Mouse (Mus musculus) midbrain, embryonic 14.5 days (tissue): ENCODE data around the gene Mettl11b. TPM values are rescaled to one million over a fixed set of nuclear protein-coding genes. Genes with fewer than 3 reads are reported as not detected.

Experiments
- ATAC-seq: fragments of 200-750 bp; cut with Nextera tagmentation; 2 replicates; pipeline ENCODE4 v1.8.0; 2017; ENCODE audit warnings: moderate number of reproducible peaks, moderate library complexity; ENCODE audit not compliant: low FRiP score, low TSS enrichment
- DNase-seq: peaks from one replicate; pipeline ENCODE4 v3.0.0-alpha.2; 2015
- H3K27ac ChIP-seq: fragments of 300-500 bp; sonication (generic); replicated peaks from 2 replicates; pipeline ENCODE4 v1.5.1; 2014; ENCODE audit warnings: mild to moderate bottlenecking, low read depth, low read length, moderate library complexity
- H3K27me3 ChIP-seq: fragments of 300-500 bp; sonication (generic); 2 replicates; pipeline ENCODE4 v1.6.1; 2014; ENCODE audit warnings: low read length, control low read depth, mixed read lengths; ENCODE audit not compliant: control insufficient read depth, insufficient read depth
- H3K36me3 ChIP-seq: fragments of 300-500 bp; sonication (generic); 2 replicates; pipeline ENCODE4 v1.6.1; 2014; ENCODE audit warnings: low read length, control low read depth; ENCODE audit not compliant: control insufficient read depth, insufficient read depth
- H3K4me1 ChIP-seq: fragments of 300-500 bp; sonication (generic); 2 replicates; pipeline ENCODE4 v1.6.1; 2014; ENCODE audit warnings: mild to moderate bottlenecking, antibody characterized with exemption, low read length, control low read depth; ENCODE audit not compliant: control insufficient read depth, insufficient read depth
- H3K4me2 ChIP-seq: fragments of 300-500 bp; sonication (generic); 2 replicates; pipeline ENCODE4 v1.6.1; 2014; ENCODE audit warnings: mild to moderate bottlenecking, low read length, moderate library complexity
- H3K4me3 ChIP-seq: fragments of 300-500 bp; sonication (generic); replicated peaks from 2 replicates; pipeline ENCODE4 v1.5.1; 2014; ENCODE audit warnings: low read depth, low read length
- H3K9ac ChIP-seq: fragments of 300-500 bp; sonication (generic); replicated peaks from 2 replicates; pipeline ENCODE4 v1.6.1; 2014; ENCODE audit warnings: mild to moderate bottlenecking, low read length, moderate library complexity
- H3K9me3 ChIP-seq: fragments of 300-500 bp; sonication (generic); 2 replicates; pipeline ENCODE4 v1.6.1; 2016; ENCODE audit warnings: low read length, control low read depth, mixed read lengths; ENCODE audit not compliant: control insufficient read depth
- WGBS: fragments of 180-500 bp; shearing (Covaris S2); extraction: QIAGEN DNeasy Blood & Tissue Kit; methylation state at CpG from one replicate; pipeline ENCODE4 v1.1.7; 2014; 5-methylcytosine and 5-hydroxymethylcytosine counted together
- polyA plus RNA-seq: library from polyadenylated mRNA; unstranded; fragments of >200 nt; fragmentation: Nextera tagmentation; extraction: Ambion mirVana; gene quantifications from 2 replicates; pipeline ENCODE4 v1.2.1, GENCODE M21; 2014

The Mettl11b gene
- polyA plus RNA-seq, 1 experiment from 2014 or later: 0.62 TPM

DNA sequence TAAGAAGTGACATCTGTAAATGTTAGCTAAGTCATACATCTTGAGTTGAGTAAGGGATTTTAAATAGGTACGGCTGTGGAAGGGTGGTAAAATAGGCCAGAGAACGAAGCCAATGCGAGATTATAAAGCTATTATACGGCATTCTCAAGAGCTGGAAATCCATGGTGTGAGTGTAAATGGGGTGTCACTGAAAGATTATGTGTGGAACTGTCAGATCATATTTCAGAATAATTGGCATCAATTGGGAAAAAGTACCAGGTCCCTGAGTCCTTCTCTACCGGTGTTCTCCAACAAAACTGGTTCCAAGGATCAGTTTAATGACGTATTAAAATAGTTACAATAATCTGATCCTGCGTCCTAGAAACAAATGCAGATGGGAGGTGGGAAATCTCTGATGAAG lies 24.5 kb downstream of the Mettl11b start:
- Histone ChIP-seq H3K27me3 (no peaks in the 10 kb centered on the region), H3K4me2 (no peak overlapping the region), H3K9ac (no peak overlapping the region), H3K27ac (no peak overlapping the region), H3K4me1 (no peaks in the 10 kb centered on the region), H3K9me3 (no peaks in the 10 kb centered on the region), H3K36me3 (no peaks in the 10 kb centered on the region), H3K4me3 (no peak overlapping the region)
- WGBS: 89% methylated on average over 7 of the region's 7 CpGs
- DNase-seq: no peak
- no peak for ATAC-seq

DNA sequence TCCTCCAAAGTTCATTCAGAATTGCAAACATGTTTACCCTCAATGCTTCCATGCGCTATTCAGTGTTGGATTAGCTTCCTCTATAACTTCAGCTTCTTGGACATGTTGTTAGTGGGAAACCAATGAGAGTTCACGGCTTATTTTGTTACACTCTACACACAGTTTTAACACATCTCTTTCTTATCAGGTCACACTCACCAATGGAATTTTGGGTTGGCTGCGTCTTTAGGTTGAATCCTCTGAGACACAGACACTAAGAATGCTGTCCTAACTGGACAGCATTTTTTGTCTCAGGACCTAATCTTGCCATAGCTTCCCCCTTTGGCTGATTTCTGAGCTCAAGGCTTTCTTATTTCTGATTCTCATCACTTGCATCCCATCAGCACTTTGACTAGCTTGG lies 25.3 kb downstream of the Mettl11b start:
- Histone ChIP-seq H3K9ac (no peak overlapping the region), H3K9me3 (no peaks in the 10 kb centered on the region), H3K36me3 (no peaks in the 10 kb centered on the region), H3K27me3 (no peaks in the 10 kb centered on the region), H3K4me1 (no peaks in the 10 kb centered on the region), H3K4me2 (no peak overlapping the region), H3K27ac (no peak overlapping the region), H3K4me3 (no peak overlapping the region)
- WGBS: 91% methylated on average over 3 of the region's 3 CpGs
- DNase-seq (no peak), ATAC-seq (no peak)

DNA sequence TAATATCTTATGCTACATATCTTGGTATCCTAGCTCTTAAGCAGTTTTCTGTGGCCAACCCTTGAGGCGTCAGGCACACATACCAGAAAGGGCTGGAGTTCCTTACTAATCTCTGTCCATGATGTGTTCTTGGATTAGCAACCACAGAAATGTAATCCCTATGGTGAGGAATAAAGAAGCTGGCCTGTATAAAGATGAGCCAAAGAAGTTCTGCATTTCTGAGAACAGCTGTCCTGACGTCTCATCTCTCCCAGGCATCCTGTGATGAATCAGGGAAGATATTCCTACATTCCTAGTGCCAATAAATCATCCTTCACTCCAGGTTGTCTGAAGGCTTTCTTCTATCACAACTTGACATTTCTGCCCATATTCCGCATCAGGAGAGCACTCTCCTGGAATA lies 33.2 kb downstream of the Mettl11b start:
- DNase-seq (no peak), ATAC-seq (no peak)
- Histone ChIP-seq H3K9me3 (no peaks in the 10 kb centered on the region), H3K9ac (no peak overlapping the region), H3K27me3 (no peaks in the 10 kb centered on the region), H3K27ac (no peak overlapping the region), H3K4me1 (no peaks in the 10 kb centered on the region), H3K36me3 (no peaks in the 10 kb centered on the region), H3K4me2 (no peak overlapping the region), H3K4me3 (no peak overlapping the region)
- WGBS: 84% methylated on average over 3 of the region's 3 CpGs

DNA sequence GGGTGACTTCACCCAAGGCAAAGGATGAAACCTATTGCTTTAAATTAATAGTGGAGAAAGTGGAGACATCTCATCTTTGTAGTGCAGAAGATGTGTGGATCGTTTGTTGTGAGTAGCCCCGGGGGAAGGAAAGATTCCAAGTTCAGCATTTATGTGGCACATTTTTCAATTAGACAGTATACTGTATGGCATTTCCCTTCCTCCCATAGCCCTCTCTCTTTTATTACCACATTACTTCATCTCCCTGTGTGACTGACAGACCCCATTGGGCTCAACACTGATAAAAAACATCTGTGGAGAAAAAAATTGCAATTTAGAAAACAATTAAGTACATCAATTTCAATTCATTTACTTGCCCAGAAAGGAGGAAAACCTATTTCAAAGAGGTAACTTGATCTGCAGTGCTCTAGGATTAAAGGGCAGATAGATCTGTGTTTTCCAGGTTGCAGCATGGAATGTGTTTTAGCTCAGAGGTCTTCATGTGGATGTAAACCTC lies 42.0 kb downstream of the Mettl11b start:
- 87% methylated on average over 2 of the region's 2 CpGs for WGBS
- Histone ChIP-seq H3K4me1 (no peaks in the 10 kb centered on the region), H3K27me3 (no peaks in the 10 kb centered on the region), H3K9me3 (no peaks in the 10 kb centered on the region), H3K27ac (no peak overlapping the region), H3K9ac (no peak overlapping the region), H3K4me2 (no peak overlapping the region), H3K36me3 (no peaks in the 10 kb centered on the region), H3K4me3 (no peak overlapping the region)
- DNase-seq (no peak), ATAC-seq (no peak)

DNA sequence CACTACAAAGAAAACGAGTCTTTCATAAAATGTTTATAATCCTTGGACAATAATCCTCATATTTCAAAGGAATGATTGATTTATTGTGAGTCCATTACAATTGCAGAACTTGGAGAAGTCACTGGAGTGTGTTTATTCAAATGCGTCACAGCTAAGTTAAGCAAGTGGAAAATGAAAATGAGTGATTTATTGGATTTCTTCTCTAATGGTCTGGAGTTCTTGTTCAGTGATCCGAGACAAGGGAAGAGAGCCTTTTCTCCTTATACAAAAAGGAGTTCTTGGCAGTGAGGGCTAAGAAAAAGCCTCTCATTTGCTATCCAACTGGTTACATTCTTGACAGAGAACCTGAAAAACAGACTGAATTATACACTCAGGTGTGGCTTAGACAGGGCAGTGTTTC lies 42.9 kb downstream of the Mettl11b start:
- Histone ChIP-seq H3K27me3 (no peaks in the 10 kb centered on the region), H3K36me3 (no peaks in the 10 kb centered on the region), H3K27ac (no peak overlapping the region), H3K4me1 (no peaks in the 10 kb centered on the region), H3K9me3 (no peaks in the 10 kb centered on the region), H3K4me2 (no peak overlapping the region), H3K9ac (no peak overlapping the region), H3K4me3 (no peak overlapping the region)
- WGBS: 52% methylated on average over 3 of the region's 3 CpGs
- no peak for DNase-seq
- ATAC-seq: no peak

DNA sequence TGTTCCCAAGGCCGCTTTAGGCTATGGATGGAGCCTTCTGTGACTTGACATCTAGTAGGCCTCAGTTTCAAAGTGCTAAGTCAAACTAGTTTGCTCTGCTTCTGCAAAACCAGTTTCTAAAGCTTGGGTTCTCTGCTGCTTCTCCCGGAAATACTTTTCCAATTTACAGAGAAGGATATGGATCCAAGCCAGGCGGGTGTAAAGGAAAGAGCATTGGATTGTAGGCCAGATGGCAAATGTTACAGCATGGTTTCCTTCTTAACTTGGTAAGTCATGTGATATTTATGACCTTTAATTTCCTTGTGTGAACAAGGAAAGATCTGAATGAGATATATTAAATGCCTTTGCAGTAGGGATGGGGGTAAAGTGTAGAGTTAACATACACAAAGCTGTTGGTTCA lies 52.2 kb downstream of the Mettl11b start:
- Histone ChIP-seq H3K4me1 (no peaks in the 10 kb centered on the region), H3K27ac (no peak overlapping the region), H3K9me3 (no peaks in the 10 kb centered on the region), H3K36me3 (no peaks in the 10 kb centered on the region), H3K9ac (no peak overlapping the region), H3K4me2 (no peak overlapping the region), H3K27me3 (no peaks in the 10 kb centered on the region), H3K4me3 (no peak overlapping the region)
- ATAC-seq (no peak), DNase-seq (no peak)
- WGBS: 97% methylated on average over 3 of the region's 3 CpGs

DNA sequence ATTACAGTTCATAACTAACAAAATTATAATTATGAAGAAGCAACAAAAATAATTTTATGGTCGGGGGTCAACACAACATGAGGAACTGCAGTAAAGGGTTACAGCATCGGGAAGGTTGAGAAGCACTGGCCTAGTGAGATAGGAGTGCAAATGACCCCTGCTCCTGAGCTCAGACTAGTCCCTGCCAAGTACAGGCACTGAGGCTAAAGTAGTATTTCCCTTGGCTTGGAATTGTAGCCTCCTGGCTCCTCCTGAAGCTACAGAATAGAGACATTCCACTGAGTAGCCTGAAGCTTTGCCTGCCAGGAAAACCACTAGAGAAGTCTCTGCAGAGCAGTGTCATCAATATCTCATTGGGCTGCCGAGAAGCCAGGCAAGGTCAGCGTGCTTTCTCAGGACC lies 53.7 kb downstream of the Mettl11b start:
- H3K4me3 ChIP-seq: no peak overlapping the region
- WGBS: 87% methylated on average over 4 of the region's 4 CpGs
- no peak overlapping the region for H3K27ac ChIP-seq

DNA sequence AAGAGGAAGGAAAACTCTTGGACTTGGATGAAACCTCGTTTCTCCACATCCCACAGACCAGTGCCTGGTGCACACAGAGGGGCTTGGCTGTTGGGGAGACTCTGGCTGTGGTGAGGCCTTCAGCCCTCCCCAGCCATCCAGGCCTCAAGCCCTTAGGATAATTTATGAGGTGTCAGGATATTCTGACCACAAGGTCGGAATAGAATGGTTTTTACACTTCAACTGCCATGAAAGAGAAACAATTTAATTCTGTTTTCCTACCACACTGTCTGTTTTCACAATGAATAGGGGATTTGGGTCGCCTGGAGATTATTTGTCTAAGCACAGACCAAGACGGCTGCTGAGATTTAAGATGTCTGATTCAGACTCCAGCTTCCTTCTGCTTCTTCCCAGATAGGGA lies 54.3 kb downstream of the Mettl11b start:
- 20% methylated on average over 4 of the region's 4 CpGs for WGBS
- Histone ChIP-seq H3K9ac (no peak overlapping the region), H3K4me1 (no peaks in the 10 kb centered on the region), H3K27me3 (no peaks in the 10 kb centered on the region), H3K36me3 (no peaks in the 10 kb centered on the region), H3K4me3 (no peak overlapping the region), H3K9me3 (no peaks in the 10 kb centered on the region), H3K4me2 (no peak overlapping the region), H3K27ac (no peak overlapping the region)
- no peak for ATAC-seq
- no peak for DNase-seq

More for the DNA sequence above, 53.7 kb downstream of the Mettl11b start:
- Histone ChIP-seq H3K4me2 (no peak overlapping the region), H3K4me1 (no peaks in the 10 kb centered on the region), H3K9ac (no peak overlapping the region), H3K9me3 (no peaks in the 10 kb centered on the region), H3K36me3 (no peaks in the 10 kb centered on the region), H3K27me3 (no peaks in the 10 kb centered on the region)
- ATAC-seq: no peak
- DNase-seq: no peak

DNA sequence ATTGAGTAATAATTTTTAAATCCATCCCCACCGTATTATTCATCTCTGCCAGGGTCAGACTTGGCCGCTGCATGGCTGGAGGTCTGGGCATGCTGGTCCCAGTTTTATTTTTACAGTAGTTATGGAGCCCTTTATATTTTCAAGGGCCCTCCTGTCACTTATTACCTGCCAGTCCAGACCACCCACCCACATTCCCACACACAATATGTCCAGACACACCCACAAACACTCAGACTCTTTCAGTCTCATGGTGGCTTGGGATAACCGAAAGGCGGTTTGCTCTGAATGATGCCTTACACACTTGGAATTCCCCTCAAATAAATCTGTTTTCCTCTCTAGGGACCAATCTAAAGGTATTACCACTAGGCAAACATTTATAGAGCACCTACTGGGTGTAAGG lies 55.1 kb downstream of the Mettl11b start:
- no peaks in the 10 kb centered on the region for H3K4me1 ChIP-seq

More for the DNA sequence above, 55.1 kb downstream of the Mettl11b start:
- H3K27ac ChIP-seq: no peak overlapping the region
- DNase-seq (no peak), ATAC-seq (no peak)
- no peak overlapping the region for H3K4me2 ChIP-seq
- no peak overlapping the region for H3K9ac ChIP-seq
- no peaks in the 10 kb centered on the region for H3K9me3 ChIP-seq
- no peaks in the 10 kb centered on the region for H3K36me3 ChIP-seq
- H3K27me3 ChIP-seq: no peaks in the 10 kb centered on the region
- no peak overlapping the region for H3K4me3 ChIP-seq
- 94% methylated on average over 4 of the region's 4 CpGs for WGBS
